Mouse (Mus musculus) stomach, postnatal 0 days (tissue): ENCODE data around the gene Spint3. TPM values are rescaled to one million over a fixed set of nuclear protein-coding genes. Genes with fewer than 3 reads are reported as not detected.

ENCODE experiments used
- ATAC-seq: fragments of 200-750 bp; cut with Nextera tagmentation; 2 replicates; pipeline ENCODE4 v1.8.0; 2017; ENCODE audit not compliant: low FRiP score, low TSS enrichment
- DNase-seq: peaks from one replicate; pipeline ENCODE4 v3.0.0-alpha.2; 2016; ENCODE audit warnings: low spot score
- H3K27ac ChIP-seq: fragments of 300-500 bp; sonication (generic); replicated peaks from 2 replicates; pipeline ENCODE4 v1.5.1; 2014; ENCODE audit warnings: mild to moderate bottlenecking, control low read depth
- H3K27me3 ChIP-seq: fragments of 300-500 bp; sonication (generic); 2 replicates; pipeline ENCODE4 v1.6.1; 2014; ENCODE audit warnings: low read length; ENCODE audit not compliant: control insufficient read depth, insufficient read depth
- H3K36me3 ChIP-seq: fragments of 300-500 bp; sonication (generic); 2 replicates; pipeline ENCODE4 v1.6.1; 2014; ENCODE audit warnings: low read length, mixed read lengths; ENCODE audit not compliant: control insufficient read depth, insufficient read depth
- H3K4me1 ChIP-seq: fragments of 300-500 bp; sonication (generic); replicated peaks from 2 replicates; pipeline ENCODE4 v1.6.1; 2014; ENCODE audit warnings: antibody characterized with exemption; ENCODE audit not compliant: control insufficient read depth, insufficient read depth
- H3K4me2 ChIP-seq: fragments of 300-500 bp; sonication (generic); replicated peaks from 2 replicates; pipeline ENCODE4 v1.6.1; 2014; ENCODE audit warnings: low read depth, mild to moderate bottlenecking, control low read depth, moderate library complexity
- H3K4me3 ChIP-seq: fragments of 300-500 bp; sonication (generic); 2 replicates; pipeline ENCODE4 v1.5.1; 2014; ENCODE audit warnings: low read depth, low read length, control low read depth
- H3K9ac ChIP-seq: fragments of 300-500 bp; sonication (generic); 2 replicates; pipeline ENCODE4 v1.6.1; 2014; ENCODE audit warnings: mild to moderate bottlenecking, low read length, control low read depth, mixed read lengths
- H3K9me3 ChIP-seq: fragments of 300-500 bp; sonication (generic); 2 replicates; pipeline ENCODE4 v1.6.1; 2016; ENCODE audit warnings: low read length; ENCODE audit not compliant: control insufficient read depth
- CTCF ChIP-seq: IDR thresholded peaks from 2 replicates; pipeline ENCODE4 v1.5.1; 2016; ENCODE audit warnings: antibody characterized with exemption, low read depth, mild to moderate bottlenecking, moderate library complexity
- EP300 ChIP-seq: optimal IDR thresholded peaks from 2 replicates; pipeline ENCODE3; 2016; ENCODE audit warnings: antibody characterized with exemption
- WGBS: fragments of 180-500 bp; shearing (Covaris S2); extraction: QIAGEN DNeasy Blood & Tissue Kit; methylation state at CpG from one replicate; pipeline ENCODE4 v1.1.7; 2014; 5-methylcytosine and 5-hydroxymethylcytosine counted together
- polyA plus RNA-seq: library from polyadenylated mRNA; unstranded; fragments of >200 nt; fragmentation: Nextera tagmentation; extraction: Ambion mirVana; gene quantifications from 2 replicates; pipeline ENCODE4 v1.2.1, GENCODE M21; 2015

The Spint3 gene
- polyA plus RNA-seq, 1 experiment from 2014 or later, result not detected

DNA sequence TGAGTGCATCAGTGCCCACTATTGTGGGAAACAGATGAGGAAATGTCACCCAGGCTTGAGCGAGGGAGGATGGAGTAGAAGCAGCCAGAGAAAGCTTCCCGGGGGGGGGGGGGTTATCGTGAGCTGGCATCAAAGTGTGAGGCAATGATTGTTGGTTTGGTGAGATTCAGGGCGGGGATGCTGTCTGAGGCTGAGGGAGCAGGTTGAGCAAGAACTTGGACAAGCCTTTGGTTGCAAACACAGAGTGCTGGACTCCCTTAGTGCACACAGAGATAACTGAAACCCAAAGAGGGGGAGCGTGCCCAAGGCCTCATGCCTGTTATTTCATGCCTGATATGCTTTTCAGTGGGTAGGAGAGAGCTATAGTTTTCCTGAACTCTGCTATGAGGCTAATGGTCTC lies 5.8 kb downstream of the Spint3 start:
- ATAC-seq (no peak), DNase-seq (no peak)
- Histone ChIP-seq H3K36me3 (no peaks in the 10 kb centered on the region), H3K4me2 (no peak overlapping the region), H3K27ac (no peak overlapping the region), H3K27me3 (no peaks in the 10 kb centered on the region), H3K4me1 (0 out of 2 replicates have a peak, but pooled peaks cover 4% of the 10 kb centered on the region), H3K4me3 (no peak overlapping the region), H3K9me3 (no peaks in the 10 kb centered on the region), H3K9ac (no peak overlapping the region)
- TF ChIP-seq EP300 (no peak), CTCF (no peak)
- WGBS, result 74% methylated on average over 5 of the region's 5 CpGs

- TF ChIP-seq EP300, result no peak
- TF ChIP-seq CTCF, result peak; percentile 55
- ATAC-seq (no peak), DNase-seq (no peak)
- Histone ChIP-seq H3K9me3 (no peaks in the 10 kb centered on the region), H3K4me1 (0 out of 2 replicates have a peak, but pooled peaks cover 4% of the 10 kb centered on the region), H3K4me2 (no peak overlapping the region), H3K36me3 (no peaks in the 10 kb centered on the region), H3K9ac (no peak overlapping the region), H3K27me3 (no peaks in the 10 kb centered on the region), H3K27ac (no peak overlapping the region), H3K4me3 (no peak overlapping the region)
- WGBS, result 91% methylated on average over 2 of the region's 2 CpGs
Measured at GRCm38 (mm10) chr2:164566997-164567396, 6.3 kb downstream of the Spint3 start.

DNA sequence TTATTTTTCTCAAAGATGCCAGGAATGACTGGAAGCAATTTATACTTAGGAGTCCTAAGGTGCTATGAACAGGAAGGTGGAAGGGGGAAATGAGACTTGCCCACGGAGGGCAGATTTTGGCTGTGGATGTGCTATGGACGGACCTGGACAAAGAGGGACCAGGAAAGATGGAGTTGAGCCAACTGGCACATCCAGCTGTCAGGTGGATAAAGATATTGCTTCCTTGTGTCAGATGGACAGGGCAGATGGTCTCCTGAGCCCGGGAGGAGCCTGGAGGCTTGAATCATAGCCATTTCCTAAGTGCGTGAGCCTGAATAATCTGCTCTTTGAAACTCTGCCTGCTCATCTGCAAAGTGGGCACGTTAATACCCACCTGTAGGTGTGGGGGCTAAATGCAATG lies 8.9 kb downstream of the Spint3 start:
- no peak for ATAC-seq
- H3K4me1 ChIP-seq, result 0 out of 2 replicates have a peak, but pooled peaks cover 4% of the 10 kb centered on the region
- no peak overlapping the region for H3K9ac ChIP-seq
- H3K36me3 ChIP-seq, result no peaks in the 10 kb centered on the region
- no peak for TF ChIP-seq EP300
- no peak for TF ChIP-seq CTCF
- DNase-seq, result no peak
- H3K4me3 ChIP-seq, result no peak overlapping the region
- H3K27ac ChIP-seq, result no peak overlapping the region
- no peaks in the 10 kb centered on the region for H3K9me3 ChIP-seq
- H3K27me3 ChIP-seq, result no peaks in the 10 kb centered on the region
- 71% methylated on average over 5 of the region's 5 CpGs for WGBS
- peak overlapping the region; percentile 81; the same call in 1 of the 2 replicates for H3K4me2 ChIP-seq

DNA sequence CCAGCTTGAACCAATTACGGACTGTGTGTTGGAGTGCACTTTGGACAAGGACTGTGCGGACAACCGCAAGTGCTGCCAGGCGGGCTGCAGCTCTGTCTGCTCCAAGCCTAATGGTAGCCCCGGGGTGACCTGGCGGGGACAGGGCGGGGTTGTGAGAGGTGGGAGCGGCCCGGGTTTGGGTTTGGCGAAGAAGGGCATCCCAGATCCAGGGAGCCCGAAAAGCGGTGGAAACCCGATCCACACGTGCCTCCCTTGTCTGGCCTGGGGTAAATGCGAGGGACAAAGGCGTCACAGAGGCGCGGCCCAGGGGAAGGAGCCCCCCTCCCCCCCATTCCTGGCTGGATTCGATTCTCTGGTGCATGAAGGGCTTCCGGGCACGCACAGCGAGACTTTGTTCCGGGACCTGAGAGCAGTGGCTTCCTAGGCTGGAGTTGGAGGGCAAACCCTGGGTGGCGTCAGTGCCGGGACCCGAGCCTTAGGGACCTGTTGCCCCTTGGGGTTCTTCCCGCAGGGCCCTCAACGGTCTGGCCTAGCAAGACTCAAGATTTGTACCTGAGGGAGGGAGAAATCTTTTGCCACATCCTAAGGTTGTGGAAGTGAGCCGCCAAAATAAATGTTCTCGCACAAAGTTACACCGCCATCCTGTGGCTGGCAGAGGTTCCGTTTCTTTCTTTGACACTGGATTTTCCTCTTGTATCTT lies 9.8 kb downstream of the Spint3 start:
- H3K4me3 ChIP-seq, result peak overlapping the region; percentile 41
- no peaks in the 10 kb centered on the region for H3K36me3 ChIP-seq
- peak overlapping the region; percentile 69 for H3K9ac ChIP-seq
- 0 out of 2 replicates have a peak, but pooled peaks cover 4% of the 10 kb centered on the region for H3K4me1 ChIP-seq
- ATAC-seq (peak; percentile 53), DNase-seq (peak; percentile 76)
- H3K27me3 ChIP-seq, result no peaks in the 10 kb centered on the region
- H3K27ac ChIP-seq, result peak overlapping the region; percentile 78
- H3K9me3 ChIP-seq, result no peaks in the 10 kb centered on the region
- peak overlapping the region; percentile 81 for H3K4me2 ChIP-seq
- 1% methylated on average over 29 of the region's 32 CpGs for WGBS
- TF ChIP-seq EP300, result no peak
- TF ChIP-seq CTCF, result peak; percentile 86

GRCm38 (mm10) chr2:164562391-164563188 lies 10.7 kb downstream of the Spint3 start, which contains the start of gene Wfdc2:
Gene Wfdc2, plus strand, starts transcription at chr2:164562413.
- ATAC-seq, result peak; percentile 29

More at GRCm38 (mm10) chr2:164562391-164563188, 10.7 kb downstream of the Spint3 start, which contains the start of gene Wfdc2:
- Histone ChIP-seq H3K27me3 (no peaks in the 10 kb centered on the region), H3K27ac (peak within 1 kb of the TSS; percentile 78), H3K4me2 (peak within 1 kb of the TSS; percentile 81), H3K9me3 (no peaks in the 10 kb centered on the region), H3K9ac (peak within 1 kb of the TSS; percentile 69), H3K36me3 (no peaks in the 10 kb centered on the region), H3K4me1 (0 out of 2 replicates have a peak, but pooled peaks cover 4% of the 10 kb centered on the region), H3K4me3 (peak within 1 kb of the TSS; percentile 41)
- WGBS, result 14% methylated on average over 24 of the region's 24 CpGs
- TF ChIP-seq CTCF (no peak), EP300 (no peak)
- peak; percentile 65 for DNase-seq
